11 mouse cellular contexts compared by ENCODE assay signal in the genomic region with DNA sequence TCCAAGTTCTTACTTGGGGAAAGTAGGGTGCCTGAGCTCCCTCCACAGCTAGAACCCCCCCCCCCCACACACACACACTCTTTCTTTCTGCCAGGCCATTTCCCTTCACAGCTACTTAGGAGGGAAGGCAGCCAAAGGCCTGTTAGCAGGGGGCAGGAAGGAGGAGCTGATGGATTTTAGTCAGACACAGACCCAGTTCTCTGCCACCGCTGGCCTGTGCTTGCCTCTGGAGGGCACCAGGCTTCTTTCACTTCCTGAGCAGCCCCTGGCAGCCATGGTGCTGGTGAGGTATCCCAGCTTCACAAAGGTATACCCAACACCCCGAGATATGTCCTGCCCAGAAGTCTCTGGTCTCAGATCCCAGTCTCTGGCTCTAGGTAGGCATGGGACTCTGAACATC. TPM values are rescaled to one million over a fixed set of nuclear protein-coding genes. Genes with fewer than 3 reads are reported as not detected.
A peak's percentile ranks its signal among the peaks of the same experiment; 100 is the strongest.
DNase-seq lines count a peak whose midpoint lies in the region; ATAC-seq and TF ChIP-seq lines count a peak whose summit lies in the region.
"Had no signal": no experiment of that assay in that cellular context is flagged by ENCODE, and none has a peak within 500 bp of the region (broad histone marks: within the 10 kb centered on the region; RNA-seq: fewer than 3 reads in every experiment).

No protein-coding gene starts in this region.

- WGBS in forebrain, postnatal 0 days: 30% methylated on average over 2 of the region's 2 CpGs
- WGBS in forebrain, embryonic 12.5 days: 41% methylated on average over 2 of the region's 2 CpGs
- WGBS in limb, embryonic 10.5 days: 62% methylated on average over 2 of the region's 2 CpGs

- peak; percentile 27 for TF ChIP-seq CTCF in forebrain, postnatal 0 days (IDR thresholded peaks at IDR 0.05; ENCODE audit: low read depth)

- no peaks in the 10 kb centered on the region for H3K36me3 ChIP-seq in forebrain, postnatal 0 days (ENCODE audit: insufficient read depth)
- H3K36me3 ChIP-seq in forebrain, embryonic 12.5 days (replicated peaks): no peaks in the 10 kb centered on the region
- no peaks in the 10 kb centered on the region for H3K36me3 ChIP-seq in limb, embryonic 10.5 days
- H3K36me3 ChIP-seq: embryonic facial prominence, embryonic 12.5 days had no signal

- no peak overlapping the region for H3K9ac ChIP-seq in forebrain, postnatal 0 days
- no peak overlapping the region for H3K9ac ChIP-seq in forebrain, embryonic 12.5 days
- H3K9ac ChIP-seq: embryonic facial prominence, embryonic 12.5 days had no signal

- no peak overlapping the region for H3K4me2 ChIP-seq in forebrain, postnatal 0 days (ENCODE audit: low read depth)
- H3K4me2 ChIP-seq in forebrain, embryonic 12.5 days: no peak overlapping the region
- H3K4me2 ChIP-seq: embryonic facial prominence, embryonic 12.5 days had no signal

- no peaks in the 10 kb centered on the region for H3K27me3 ChIP-seq in forebrain, postnatal 0 days (ENCODE audit: insufficient read depth, low read length)
- H3K27me3 ChIP-seq in forebrain, embryonic 12.5 days: no peaks in the 10 kb centered on the region
- H3K27me3 ChIP-seq in limb, embryonic 10.5 days (ENCODE audit: low read depth, poor library complexity, severe bottlenecking): no peaks in the 10 kb centered on the region
- H3K27me3 ChIP-seq: embryonic facial prominence, embryonic 12.5 days had no signal

- no peak overlapping the region for H3K4me3 ChIP-seq in forebrain, postnatal 0 days (ENCODE audit: low read depth, low read length)
- no peak overlapping the region for H3K4me3 ChIP-seq in forebrain, embryonic 12.5 days (replicated peaks)
- H3K4me3 ChIP-seq in limb, embryonic 10.5 days: no peak overlapping the region
- H3K4me3 ChIP-seq: embryonic facial prominence, embryonic 12.5 days; megakaryocyte, embryonic 14.5 days had no signal

- peak; percentile 54 for ATAC-seq in forebrain, postnatal 0 days
- no peak for ATAC-seq in forebrain, embryonic 12.5 days (ENCODE audit: low FRiP score)
- no peak for ATAC-seq in monocyte, adult 5-6 weeks (replicated peaks; ENCODE audit: insufficient number of reproducible peaks, low FRiP score, low TSS enrichment, poor library complexity, severe bottlenecking)

- DNase-seq in forebrain, postnatal 0 days: peak; percentile 25
- DNase-seq in layer of hippocampus, adult 11-12 months (ENCODE audit: low spot score): peak; percentile 15
- DNase-seq in layer of hippocampus, adult 9-10 months (ENCODE audit: low spot score): no peak
- DNase-seq in Muller cell, postnatal 12 days (ENCODE audit: inconsistent ontology term): peak; percentile 43
- no peak for DNase-seq in limb, embryonic 10.5 days (ENCODE audit: low spot score)
- no peak for DNase-seq in testis, postnatal 10 days (ENCODE audit: low spot score)
- DNase-seq: kidney, postnatal 14 days had no signal

- no peaks in the 10 kb centered on the region for H3K4me1 ChIP-seq in forebrain, postnatal 0 days (ENCODE audit: insufficient read depth)
- 0 out of 2 replicates have a peak, but pooled peaks cover 3% of the 10 kb centered on the region for H3K4me1 ChIP-seq in forebrain, embryonic 12.5 days
- peaks cover 46% of the 10 kb centered on the region for H3K4me1 ChIP-seq in limb, embryonic 10.5 days
- H3K4me1 ChIP-seq: megakaryocyte, embryonic 14.5 days had no signal

- no peaks in the 10 kb centered on the region for H3K9me3 ChIP-seq in forebrain, postnatal 0 days (ENCODE audit: low read length)
- H3K9me3 ChIP-seq in forebrain, embryonic 12.5 days: no peaks in the 10 kb centered on the region
- no peaks in the 10 kb centered on the region for H3K9me3 ChIP-seq in limb, embryonic 10.5 days (replicated peaks)
- H3K9me3 ChIP-seq: embryonic facial prominence, embryonic 12.5 days; megakaryocyte, embryonic 14.5 days had no signal

- no peak overlapping the region for H3K27ac ChIP-seq in forebrain, postnatal 0 days (ENCODE audit: low read depth, low read length)
- H3K27ac ChIP-seq in forebrain, embryonic 12.5 days: no peak overlapping the region
- H3K27ac ChIP-seq in limb, embryonic 10.5 days: peak overlapping the region; percentile 37
- H3K27ac ChIP-seq: embryonic facial prominence, embryonic 12.5 days had no signal

RNA-seq across cellular contexts. Expression of a gene that starts 22.4 kb away (rescaled TPM):
- 7.7 and 13.1 TPM in 2 replicates for total RNA-seq in forebrain, postnatal 0 days (2014; rRNA removed)
- 4.1 and 4.4 TPM in 2 replicates for polyA plus RNA-seq in forebrain, postnatal 0 days (2015; fragmentation: Nextera tagmentation; extraction: Ambion mirVana)
- 1.8 and 2.0 TPM in 2 replicates for polyA plus RNA-seq in forebrain, embryonic 12.5 days (2016; fragmentation: Nextera tagmentation; extraction: Ambion mirVana)
- polyA plus RNA-seq in limb, embryonic 10.5 days (2016; fragmentation: Nextera tagmentation; extraction: Ambion mirVana): 0.46 and 0.72 TPM in 2 replicates
- total RNA-seq in monocyte, adult 5-6 weeks (2017): 0.11 TPM in 1 of 3 replicates, not detected in the others

Comparison
In these comparisons a context has a peak if more than half of its experiments do, and no peak if none do; other contexts are left out.
1. DNase-seq: peak in forebrain, postnatal 0 days (single experiment), layer of hippocampus, adult 11-12 months (single experiment) and Muller cell, postnatal 12 days (single experiment); none in layer of hippocampus, adult 9-10 months (single experiment), limb, embryonic 10.5 days (single experiment) and testis, postnatal 10 days (single experiment).